In genomic region chr19:11852652-11853051, GRCm38 (mm10) we compare ENCODE assay signal across 30 mouse cellular contexts. TPM values are rescaled to one million over a fixed set of nuclear protein-coding genes. Genes with fewer than 3 reads are reported as not detected.
DNase-seq lines count a peak whose midpoint lies in the region; ATAC-seq lines count a peak whose summit lies in the region.
"Had no signal": no experiment of that assay in that cellular context is flagged by ENCODE, and none has a peak within 500 bp of the region (broad histone marks: within the 10 kb centered on the region; RNA-seq: fewer than 3 reads in every experiment).

No protein-coding gene starts in this region.

- peak; percentile 68 for ATAC-seq in megakaryocyte progenitor cell, adult 5-6 weeks (replicated peaks; ENCODE audit: poor library complexity)
- ATAC-seq in activated CD4-positive, CD25-positive, alpha-beta regulatory T cell, adult 4 months = no peak
- ATAC-seq: forebrain, embryonic 15.5 days; intestine, postnatal 0 days; Patski had no signal

- intact Hi-C loops in heart, postnatal 10 days (cut with DNase I) = no loop called here

- peak; percentile 6 for DNase-seq in ES-CJ7 (ENCODE audit: low read depth, low spot score)
- peak; percentile 5 for DNase-seq in R1 (ENCODE audit: low read depth, low spot score)
- no peak for DNase-seq in layer of hippocampus, adult 9-11 months
- DNase-seq in heart, postnatal 10 days = no peak
- DNase-seq: adrenal gland, adult 8-10 months; adrenal gland, postnatal 25 days; cerebellum, adult 11-12 months; cerebellum, adult 8-10 months; cerebellum, postnatal 10 days; gastrocnemius, postnatal 25 days; heart, adult 2 months had no signal

RNA-seq across cellular contexts. Expression of gene Olfr1418, which starts 8.2 kb away (rescaled TPM):
- not detected in 2 replicates for total RNA-seq in megakaryocyte progenitor cell, adult 5-6 weeks (2015)
- not detected in 2 replicates for total RNA-seq in megakaryocyte progenitor cell, adult 5-6 weeks (2017)
- not detected for total RNA-seq in heart, postnatal 10 days (2021)
- not detected for polyA plus RNA-seq in activated CD4-positive, CD25-positive, alpha-beta regulatory T cell, adult 4 months (2017; shearing (Covaris generic))
- total RNA-seq: adrenal gland, adult 8-10 months; adrenal gland, postnatal 25 days; gastrocnemius, adult 8-10 months; gastrocnemius, postnatal 25 days; heart, adult 2 months; heart, postnatal 25 days; hematopoietic stem cell, adult 5-6 weeks had no signal
- polyA plus RNA-seq: brain, embryonic 14.5 days; embryonic facial prominence, embryonic 12.5 days; embryonic facial prominence, embryonic 15.5 days; forebrain, embryonic 12.5 days; forebrain, embryonic 15.5 days; gonadal fat pad, adult 2 months; heart, adult 2 months; heart, embryonic 10.5 days; heart, embryonic 13.5 days; heart, embryonic 16.5 days; hindbrain, embryonic 12.5 days; hindbrain, embryonic 15.5 days; intestine, embryonic 14.5 days; intestine, postnatal 0 days had no signal

RNA-seq across cellular contexts. Expression of gene Olfr1417, which starts 13.6 kb away (rescaled TPM):
- total RNA-seq in megakaryocyte progenitor cell, adult 5-6 weeks (2015) = not detected in 2 replicates
- total RNA-seq in megakaryocyte progenitor cell, adult 5-6 weeks (2017) = not detected in 2 replicates
- total RNA-seq in heart, postnatal 10 days (2021) = not detected
- polyA plus RNA-seq in activated CD4-positive, CD25-positive, alpha-beta regulatory T cell, adult 4 months (2017; shearing (Covaris generic)) = not detected
- total RNA-seq: adrenal gland, adult 8-10 months; adrenal gland, postnatal 25 days; gastrocnemius, adult 8-10 months; gastrocnemius, postnatal 25 days; heart, adult 2 months; heart, postnatal 25 days; hematopoietic stem cell, adult 5-6 weeks had no signal
- polyA plus RNA-seq: embryonic facial prominence, embryonic 12.5 days; embryonic facial prominence, embryonic 15.5 days; forebrain, embryonic 12.5 days; forebrain, embryonic 15.5 days; gonadal fat pad, adult 2 months; heart, adult 2 months; heart, embryonic 10.5 days; heart, embryonic 13.5 days; heart, embryonic 16.5 days; hindbrain, embryonic 12.5 days; intestine, embryonic 14.5 days had no signal

RNA-seq across cellular contexts. Expression of gene Olfr1419, which starts 22.3 kb away (rescaled TPM):
- not detected in 2 replicates for total RNA-seq in megakaryocyte progenitor cell, adult 5-6 weeks (2015)
- not detected in 2 replicates for total RNA-seq in megakaryocyte progenitor cell, adult 5-6 weeks (2017)
- not detected for total RNA-seq in heart, postnatal 10 days (2021)
- polyA plus RNA-seq in activated CD4-positive, CD25-positive, alpha-beta regulatory T cell, adult 4 months (2017; shearing (Covaris generic)) = not detected
- total RNA-seq: adrenal gland, adult 8-10 months; adrenal gland, postnatal 25 days; gastrocnemius, adult 8-10 months; gastrocnemius, postnatal 25 days; heart, adult 2 months; heart, postnatal 25 days; hematopoietic stem cell, adult 5-6 weeks had no signal
- polyA plus RNA-seq: embryonic facial prominence, embryonic 12.5 days; embryonic facial prominence, embryonic 15.5 days; forebrain, embryonic 12.5 days; forebrain, embryonic 15.5 days; gonadal fat pad, adult 2 months; heart, adult 2 months; heart, embryonic 10.5 days; heart, embryonic 13.5 days; heart, embryonic 16.5 days; hindbrain, embryonic 12.5 days; hindbrain, embryonic 15.5 days; intestine, embryonic 14.5 days; intestine, postnatal 0 days; Patski had no signal

RNA-seq across cellular contexts. Expression of gene Stx3, which starts 33.4 kb away (rescaled TPM):
- total RNA-seq in megakaryocyte progenitor cell, adult 5-6 weeks (2015) = 6.4 and 7.4 TPM in 2 replicates
- total RNA-seq in megakaryocyte progenitor cell, adult 5-6 weeks (2017) = 5.6 and 7.0 TPM in 2 replicates
- total RNA-seq in heart, postnatal 10 days (2021) = 1 to 10 TPM; 5.9 to 8.4 TPM
- 1 to 10 TPM; 1.8 to 2.9 TPM for polyA plus RNA-seq in activated CD4-positive, CD25-positive, alpha-beta regulatory T cell, adult 4 months (2017; shearing (Covaris generic))

RNA-seq across cellular contexts. Expression of gene Olfr1420, which starts 33.7 kb away (rescaled TPM):
- total RNA-seq in megakaryocyte progenitor cell, adult 5-6 weeks (2015) = not detected in 2 replicates
- not detected in 2 replicates for total RNA-seq in megakaryocyte progenitor cell, adult 5-6 weeks (2017)
- not detected for total RNA-seq in heart, postnatal 10 days (2021)
- not detected for polyA plus RNA-seq in activated CD4-positive, CD25-positive, alpha-beta regulatory T cell, adult 4 months (2017; shearing (Covaris generic))
- total RNA-seq: adrenal gland, adult 8-10 months; adrenal gland, postnatal 25 days; gastrocnemius, adult 8-10 months; gastrocnemius, postnatal 25 days; heart, adult 2 months; heart, postnatal 25 days; hematopoietic stem cell, adult 5-6 weeks had no signal
- polyA plus RNA-seq: brain, embryonic 14.5 days; embryonic facial prominence, embryonic 15.5 days; forebrain, embryonic 15.5 days; gonadal fat pad, adult 2 months; heart, adult 2 months; heart, embryonic 13.5 days; heart, embryonic 16.5 days; hindbrain, embryonic 15.5 days had no signal

Comparison
In these comparisons a context has a peak if more than half of its experiments do, and no peak if none do; other contexts are left out.
1. DNase-seq: peak in ES-CJ7 (single experiment) and R1 (single experiment); none in layer of hippocampus, adult 9-11 months (single experiment) and heart, postnatal 10 days (0 of 2).